37 mouse cellular contexts compared by ENCODE assay signal in the genomic region with DNA sequence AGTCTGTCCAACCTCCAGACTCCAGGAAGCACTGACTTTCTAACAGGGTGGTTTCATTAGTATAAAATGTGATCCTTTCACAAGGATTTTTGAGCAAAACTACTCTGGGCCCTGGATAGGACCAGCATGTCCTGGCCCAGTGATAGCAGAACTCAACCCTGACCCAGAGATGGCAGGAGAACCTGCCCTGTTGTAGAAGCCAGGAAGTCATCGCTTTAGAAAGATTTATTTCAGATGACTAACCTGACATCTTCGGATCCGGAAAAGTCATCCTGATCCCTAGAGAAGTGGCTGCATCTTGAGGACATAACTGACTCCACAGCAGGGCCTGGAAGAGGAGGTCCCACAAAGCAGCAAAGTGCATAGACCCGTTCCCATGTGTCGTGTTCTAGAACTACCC. TPM values are rescaled to one million over a fixed set of nuclear protein-coding genes. Genes with fewer than 3 reads are reported as not detected.
"Had no signal": no experiment of that assay in that cellular context is flagged by ENCODE, and none has a peak within 500 bp of the region (broad histone marks: within the 10 kb centered on the region; RNA-seq: fewer than 3 reads in every experiment).

No protein-coding gene starts in this region.

- DNase-seq: cerebellum, postnatal 10 days; cerebellum, postnatal 14 days; cerebellum, postnatal 25 days; cerebellum, postnatal 36 days; embryo, embryonic 11 days; forebrain, postnatal 0 days; gastrocnemius, postnatal 10 days; gastrocnemius, postnatal 25 days; heart, adult 11 months; heart, adult 18-20 months; heart, adult 2 months had no signal

- H3K4me3 ChIP-seq: embryonic facial prominence, embryonic 10.5 days; embryonic facial prominence, embryonic 12.5 days; embryonic facial prominence, embryonic 13.5 days; embryonic facial prominence, embryonic 15.5 days; erythroblast, embryonic 14.5 days; forebrain, embryonic 10.5 days; forebrain, embryonic 12.5 days; forebrain, embryonic 13.5 days; forebrain, embryonic 15.5 days; heart, adult 2 months; heart, embryonic 10.5 days; heart, embryonic 12.5 days had no signal

- H3K27ac ChIP-seq: embryonic facial prominence, embryonic 12.5 days; embryonic facial prominence, embryonic 13.5 days; embryonic facial prominence, embryonic 15.5 days; forebrain, embryonic 10.5 days; forebrain, embryonic 12.5 days; forebrain, embryonic 13.5 days; forebrain, embryonic 15.5 days; heart, embryonic 10.5 days had no signal

RNA-seq across cellular contexts. Expression of gene Eps8l3, which starts 37.2 kb away (rescaled TPM):
- total RNA-seq: common myeloid progenitor, adult 5-6 weeks; forebrain, postnatal 0 days; gastrocnemius, adult 18-20 months; gastrocnemius, adult 8-10 months; gastrocnemius, postnatal 10 days; gastrocnemius, postnatal 25 days; gastrocnemius, postnatal 36 days; gastrocnemius, postnatal 4 days; granulocyte monocyte progenitor cell, adult 5-6 weeks; heart, adult 18-20 months; heart, adult 2 months; heart, adult 8-10 months had no signal
- polyA plus RNA-seq: cortical plate, adult 2 months; embryonic facial prominence, embryonic 10.5 days; embryonic facial prominence, embryonic 11.5 days; embryonic facial prominence, embryonic 12.5 days; embryonic facial prominence, embryonic 13.5 days; embryonic facial prominence, embryonic 14.5 days; embryonic facial prominence, embryonic 15.5 days; erythroblast, embryonic 14.5 days; forebrain, embryonic 10.5 days; forebrain, embryonic 11.5 days; forebrain, embryonic 12.5 days; forebrain, embryonic 13.5 days; forebrain, embryonic 14.5 days; forebrain, embryonic 15.5 days; forebrain, embryonic 16.5 days; forebrain, postnatal 0 days; frontal cortex, adult 2 months; heart, adult 2 months; heart, embryonic 10.5 days; heart, embryonic 11.5 days had no signal
